9 mouse cellular contexts compared by ENCODE assay signal in genomic region chr11:6436442-6436841, GRCm38 (mm10). TPM values are rescaled to one million over a fixed set of nuclear protein-coding genes. Genes with fewer than 3 reads are reported as not detected.
DNase-seq lines count a peak whose midpoint lies in the region; ATAC-seq and TF ChIP-seq lines count a peak whose summit lies in the region.
"Had no signal": no experiment of that assay in that cellular context is flagged by ENCODE, and none has a peak within 500 bp of the region (broad histone marks: within the 10 kb centered on the region; RNA-seq: fewer than 3 reads in every experiment).

No protein-coding gene starts in this region.

- peaks cover 47% of the 10 kb centered on the region for H3K36me3 ChIP-seq in ES-Bruce4 (ENCODE audit: control insufficient read depth, insufficient read depth, low read length, poor library complexity, severe bottlenecking)

- peak; percentile 99 for ATAC-seq in granulocyte monocyte progenitor cell, adult 5-6 weeks (replicated peaks; ENCODE audit: poor library complexity, severe bottlenecking)

- 74% methylated on average over 8 of the region's 8 CpGs for WGBS in lung, adult 2 months

- H3K4me3 ChIP-seq in layer of hippocampus, adult 2 months, result no peak overlapping the region
- no peak overlapping the region for H3K4me3 ChIP-seq in ES-Bruce4 (ENCODE audit: low read depth, low read length)
- no peak overlapping the region for H3K4me3 ChIP-seq in lung, adult 2 months (replicated peaks; ENCODE audit: extremely low read depth, low read depth, low read length)
- H3K4me3 ChIP-seq: lung, embryonic 15.5 days had no signal

- H3K4me1 ChIP-seq in ES-Bruce4 (ENCODE audit: control insufficient read depth, insufficient read depth, low read length), result no peaks in the 10 kb centered on the region
- H3K4me1 ChIP-seq in lung, adult 2 months (ENCODE audit: control insufficient read depth, insufficient read depth, low read length), result no peaks in the 10 kb centered on the region
- H3K4me1 ChIP-seq: lung, embryonic 15.5 days had no signal

- intact Hi-C loops in left cerebral cortex, postnatal 25 days (cut with DNase I), result no loop called here

- peak; percentile 39 to 49 for DNase-seq in layer of hippocampus, adult 2 months (ENCODE audit: low spot score in 2 of 2)
- no peak for DNase-seq in layer of hippocampus, adult 11-12 months (ENCODE audit: low spot score)
- peak; percentile 48 for DNase-seq in brain, embryonic 14.5 days (ENCODE audit: low read depth)
- DNase-seq in lung, adult 2 months, result peak; percentile 44
- DNase-seq in retina, postnatal 7 days (ENCODE audit: low read depth, low spot score), result peak; percentile 38
- no peak for DNase-seq in left cerebral cortex, postnatal 25 days (ENCODE audit: low spot score in 2 of 2)

- no peak for TF ChIP-seq POLR2A in ES-Bruce4 (IDR thresholded peaks at IDR 0.05; ENCODE audit: insufficient read depth, low read length)
- no peak for TF ChIP-seq POLR2A in brain, embryonic 14.5 days (IDR thresholded peaks at IDR 0.05; ENCODE audit: borderline replicate concordance, extremely low read depth, insufficient read depth, insufficient read length, poor library complexity, severe bottlenecking)
- TF ChIP-seq POLR2A in lung, adult 2 months (IDR thresholded peaks at IDR 0.05; ENCODE audit: borderline replicate concordance, extremely low read depth, low read depth, low read length), result no peak

- TF ChIP-seq EP300 in ES-Bruce4 (IDR thresholded peaks at IDR 0.05; ENCODE audit: insufficient read depth, low read depth, low read length), result no peak

- no peak overlapping the region for H3K27ac ChIP-seq in layer of hippocampus, adult 2 months
- H3K27ac ChIP-seq in ES-Bruce4 (ENCODE audit: insufficient read depth, low read length), result no peak overlapping the region
- H3K27ac ChIP-seq: lung, embryonic 15.5 days had no signal

- no peak overlapping the region for H3K9ac ChIP-seq in ES-Bruce4 (ENCODE audit: low read depth, poor library complexity, severe bottlenecking)
- H3K9ac ChIP-seq: lung, embryonic 15.5 days had no signal

- no peaks in the 10 kb centered on the region for H3K9me3 ChIP-seq in ES-Bruce4 (replicated peaks; ENCODE audit: control insufficient read depth, insufficient read depth, low read length, poor library complexity, severe bottlenecking)
- H3K9me3 ChIP-seq: lung, embryonic 15.5 days had no signal

- no peaks in the 10 kb centered on the region for H3K27me3 ChIP-seq in ES-Bruce4 (ENCODE audit: control insufficient read depth, insufficient read depth, low read length, poor library complexity, severe bottlenecking)
- H3K27me3 ChIP-seq: lung, embryonic 15.5 days had no signal

- peak; percentile 74 for TF ChIP-seq CTCF in layer of hippocampus, adult 2 months (conservative IDR thresholded peaks at IDR 0.05)
- peak; percentile 99 for TF ChIP-seq CTCF in ES-Bruce4 (IDR thresholded peaks at IDR 0.05; ENCODE audit: low read depth, low read length)
- peak; percentile 59; the same call in 1 of the 2 replicates for TF ChIP-seq CTCF in brain, embryonic 14.5 days (IDR thresholded peaks at IDR 0.05; ENCODE audit: borderline replicate concordance, extremely low read depth, insufficient read depth, insufficient read length)
- TF ChIP-seq CTCF in lung, adult 2 months (IDR thresholded peaks at IDR 0.05; ENCODE audit: insufficient read depth, low read length), result peak; percentile 81

RNA-seq across cellular contexts. Expression of gene H2afv, which starts 7.8 kb away (rescaled TPM):
- 10 to 100 TPM; 43.6 to 47.3 TPM for total RNA-seq in layer of hippocampus, adult 2 months (2021)
- 200 and 218 TPM in 2 replicates for polyA plus RNA-seq in ES-Bruce4 (2011; ENCODE audit: insufficient read depth, insufficient read length, low read depth, missing spikeins)
- 207 and 320 TPM in 2 replicates for polyA plus RNA-seq in brain, embryonic 14.5 days (2012; rRNA removed)
- total RNA-seq in granulocyte monocyte progenitor cell, adult 5-6 weeks (2014; fragmentation: Nextera tagmentation), result 152 and 264 TPM in 2 replicates
- total RNA-seq in granulocyte monocyte progenitor cell, adult 5-6 weeks (2017), result 119 and 143 TPM in 2 replicates
- polyA plus RNA-seq in lung, adult 2 months (2012; rRNA removed), result 39.1 and 51.4 TPM in 2 replicates
- 10 to 100 TPM; 32.3 to 32.6 TPM for total RNA-seq in left cerebral cortex, postnatal 25 days (2021)

RNA-seq across cellular contexts. Expression of gene Ppia, which starts 21.2 kb away (rescaled TPM):
- total RNA-seq in layer of hippocampus, adult 2 months (2021), result 1,000 to 10,000 TPM; 1,589 to 1,677 TPM
- 2,132 and 2,301 TPM in 2 replicates for polyA plus RNA-seq in ES-Bruce4 (2011; ENCODE audit: insufficient read depth, insufficient read length, low read depth, missing spikeins)
- 2,174 and 2,845 TPM in 2 replicates for polyA plus RNA-seq in brain, embryonic 14.5 days (2012; rRNA removed)
- total RNA-seq in granulocyte monocyte progenitor cell, adult 5-6 weeks (2014; fragmentation: Nextera tagmentation), result 4,322 and 4,754 TPM in 2 replicates
- 1,769 and 2,269 TPM in 2 replicates for total RNA-seq in granulocyte monocyte progenitor cell, adult 5-6 weeks (2017)
- 407 and 532 TPM in 2 replicates for polyA plus RNA-seq in lung, adult 2 months (2012; rRNA removed)
- total RNA-seq in left cerebral cortex, postnatal 25 days (2021), result 1,000 to 10,000 TPM; 1,922 to 2,079 TPM

RNA-seq across cellular contexts. Expression of gene Purb, which starts 39.3 kb away (rescaled TPM):
- 100 to 1,000 TPM; 234 to 240 TPM for total RNA-seq in layer of hippocampus, adult 2 months (2021)
- polyA plus RNA-seq in ES-Bruce4 (2011; ENCODE audit: insufficient read depth, insufficient read length, low read depth, missing spikeins), result 49.8 and 52.0 TPM in 2 replicates
- polyA plus RNA-seq in brain, embryonic 14.5 days (2012; rRNA removed), result 8.8 and 12.8 TPM in 2 replicates
- 29.3 and 36.4 TPM in 2 replicates for total RNA-seq in granulocyte monocyte progenitor cell, adult 5-6 weeks (2014; fragmentation: Nextera tagmentation)
- 35.7 and 43.4 TPM in 2 replicates for total RNA-seq in granulocyte monocyte progenitor cell, adult 5-6 weeks (2017)
- 10.7 and 11.0 TPM in 2 replicates for polyA plus RNA-seq in lung, adult 2 months (2012; rRNA removed)
- total RNA-seq in left cerebral cortex, postnatal 25 days (2021), result 100 to 1,000 TPM; 294 to 301 TPM

RNA-seq across cellular contexts. Expression of gene Zmiz2, which starts 47.6 kb away (rescaled TPM):
- 100 to 1,000 TPM; 170 TPM for total RNA-seq in layer of hippocampus, adult 2 months (2021)
- 51.5 and 59.4 TPM in 2 replicates for polyA plus RNA-seq in ES-Bruce4 (2011; ENCODE audit: insufficient read depth, insufficient read length, low read depth, missing spikeins)
- polyA plus RNA-seq in brain, embryonic 14.5 days (2012; rRNA removed), result 65.3 and 153 TPM in 2 replicates
- total RNA-seq in granulocyte monocyte progenitor cell, adult 5-6 weeks (2014; fragmentation: Nextera tagmentation), result 39.9 and 62.9 TPM in 2 replicates
- total RNA-seq in granulocyte monocyte progenitor cell, adult 5-6 weeks (2017), result 6.1 and 10.6 TPM in 2 replicates
- 50.3 and 58.5 TPM in 2 replicates for polyA plus RNA-seq in lung, adult 2 months (2012; rRNA removed)
- total RNA-seq in left cerebral cortex, postnatal 25 days (2021), result 100 to 1,000 TPM; 215 to 216 TPM

Comparison
In these comparisons a context has a peak if more than half of its experiments do, and no peak if none do; other contexts are left out.
1. DNase-seq: peak in layer of hippocampus, adult 2 months (2 of 2), brain, embryonic 14.5 days (single experiment), lung, adult 2 months (single experiment) and retina, postnatal 7 days (single experiment); none in layer of hippocampus, adult 11-12 months (single experiment) and left cerebral cortex, postnatal 25 days (0 of 2).
2. RNA of gene Purb, which starts 39.3 kb away (total RNA-seq): 294 to 301 TPM in left cerebral cortex, postnatal 25 days and 234 to 240 TPM in layer of hippocampus, adult 2 months; 29.3 to 43.4 TPM in granulocyte monocyte progenitor cell, adult 5-6 weeks; every median in the first group is over 4 times any median in the second.
3. Peak in every context shown above with its lines, with median percentiles within 50 percentile points of each other: CTCF ChIP-seq.